Mouse (Mus musculus) liver (tissue): ENCODE data around the gene F5.

Experiments used
- DNase-seq: peaks from one replicate; pipeline ENCODE4 v3.0.0-alpha.2; 2020; ENCODE audit warnings: mixed read lengths

F5 gene

GRCm38 (mm10) chr1:164236078-164236477 lies 84.4 kb downstream of the F5 start:
- no peak for DNase-seq

DNA sequence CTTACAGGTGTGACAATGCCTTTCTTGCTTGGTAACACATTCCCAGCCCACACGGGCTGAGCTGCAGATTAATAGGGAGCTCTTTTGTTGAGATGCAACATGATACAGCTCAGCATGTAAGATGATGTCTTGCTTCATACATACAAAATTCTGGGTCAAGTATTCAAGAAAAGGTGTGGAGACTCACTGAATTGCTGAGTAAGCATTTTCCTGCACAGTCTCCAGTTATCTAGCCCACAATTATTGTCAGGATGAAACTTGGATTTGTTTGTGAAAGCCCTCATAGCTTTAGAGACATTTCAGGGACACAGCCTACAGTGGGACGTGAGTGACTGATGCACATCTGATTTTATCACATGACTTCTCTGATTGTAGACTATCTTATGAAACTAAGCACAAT lies 89.9 kb downstream of the F5 start:
- DNase-seq = no peak

DNA sequence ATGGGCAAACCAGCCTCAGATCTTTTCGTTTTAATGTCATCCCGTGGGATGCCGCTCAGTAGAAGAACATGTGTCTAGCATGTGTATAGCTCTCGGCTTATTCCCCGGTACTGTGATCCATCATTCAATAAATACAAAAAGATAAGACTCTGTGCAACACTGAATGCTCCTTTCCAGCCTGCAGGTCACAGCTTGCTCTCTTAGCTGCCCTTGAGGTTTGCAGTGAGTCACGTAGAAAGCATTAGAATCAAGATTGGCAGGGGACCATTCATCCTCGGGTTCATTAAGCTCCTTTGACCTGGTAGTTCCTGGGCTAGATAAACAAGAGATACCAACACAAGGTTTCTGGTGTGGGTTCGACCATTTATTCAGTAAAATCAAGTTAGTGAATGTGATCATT lies 91.2 kb downstream of the F5 start:
- no peak for DNase-seq

GRCm38 (mm10) chr1:164247442-164247841 lies 95.8 kb downstream of the F5 start:
- DNase-seq = no peak

- DNase-seq = no peak
Measured at GRCm38 (mm10) chr1:164247971-164248370, 96.3 kb downstream of the F5 start.

DNA sequence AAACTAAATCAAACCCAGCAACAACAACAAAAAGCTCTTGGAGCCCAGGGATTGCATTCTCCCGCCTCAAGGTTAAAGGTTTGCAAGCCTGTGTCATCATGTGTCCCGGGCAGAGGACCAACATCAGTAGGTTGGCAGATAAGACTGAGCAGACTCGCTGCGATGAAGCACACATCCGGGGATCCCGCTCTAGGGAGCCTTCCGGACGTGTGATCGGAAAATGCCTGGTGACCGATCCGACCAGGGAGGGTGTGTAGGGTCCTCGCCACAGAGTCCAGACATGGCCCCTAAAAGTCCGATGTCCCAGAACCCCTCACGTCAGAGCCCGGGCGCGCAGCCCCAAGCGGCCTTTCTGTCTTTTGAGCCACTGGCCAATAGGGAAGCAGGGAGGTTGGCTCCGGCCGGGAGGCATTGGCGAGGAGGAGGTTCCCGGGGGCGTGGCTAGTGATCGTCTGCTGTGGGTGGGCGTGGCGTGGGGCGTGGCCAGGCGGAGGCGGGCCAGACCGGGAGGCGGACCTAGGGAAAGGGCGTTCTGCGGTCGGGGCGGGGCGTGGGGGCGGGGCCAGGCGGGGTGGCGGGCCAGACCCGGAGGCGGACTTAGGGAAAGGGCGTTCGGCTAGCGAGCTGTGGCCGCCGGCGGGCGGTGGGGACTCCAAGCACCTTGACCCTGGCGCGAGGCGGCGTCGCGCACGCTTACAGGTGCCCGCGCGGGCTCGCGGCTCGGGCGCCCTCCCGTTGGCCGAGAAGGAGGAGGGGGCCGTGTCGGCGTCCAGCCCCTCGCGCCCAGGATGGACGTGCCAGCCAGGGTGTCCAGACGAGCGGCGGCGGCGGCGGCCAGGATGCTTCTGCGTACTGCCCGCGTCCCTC lies 97.1 kb downstream of the F5 start, which contains the start of gene Slc19a2:
Gene Slc19a2, plus strand, starts transcription at position 582 of the 867 bp plus-strand sequence.
- peak; percentile 100 for DNase-seq

DNA sequence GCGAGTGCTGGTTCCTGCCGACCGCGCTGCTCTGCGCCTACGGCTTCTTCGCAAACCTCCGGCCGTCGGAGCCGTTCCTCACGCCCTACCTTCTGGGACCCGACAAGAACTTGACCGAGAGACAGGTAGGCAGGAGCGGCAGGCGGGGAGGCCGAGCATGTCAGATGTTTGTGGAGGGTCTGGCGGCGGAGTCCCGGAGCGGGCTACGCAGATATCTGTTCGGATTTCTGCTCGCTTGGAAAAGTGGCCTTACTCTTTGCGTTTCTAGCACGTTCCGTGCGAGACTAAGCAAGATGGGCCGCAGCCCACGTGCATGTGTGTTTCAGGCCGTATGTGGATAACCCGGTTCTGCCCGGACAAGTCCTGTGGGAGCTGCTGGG lies 97.7 kb downstream of the F5 start:
- DNase-seq = no peak

DNA sequence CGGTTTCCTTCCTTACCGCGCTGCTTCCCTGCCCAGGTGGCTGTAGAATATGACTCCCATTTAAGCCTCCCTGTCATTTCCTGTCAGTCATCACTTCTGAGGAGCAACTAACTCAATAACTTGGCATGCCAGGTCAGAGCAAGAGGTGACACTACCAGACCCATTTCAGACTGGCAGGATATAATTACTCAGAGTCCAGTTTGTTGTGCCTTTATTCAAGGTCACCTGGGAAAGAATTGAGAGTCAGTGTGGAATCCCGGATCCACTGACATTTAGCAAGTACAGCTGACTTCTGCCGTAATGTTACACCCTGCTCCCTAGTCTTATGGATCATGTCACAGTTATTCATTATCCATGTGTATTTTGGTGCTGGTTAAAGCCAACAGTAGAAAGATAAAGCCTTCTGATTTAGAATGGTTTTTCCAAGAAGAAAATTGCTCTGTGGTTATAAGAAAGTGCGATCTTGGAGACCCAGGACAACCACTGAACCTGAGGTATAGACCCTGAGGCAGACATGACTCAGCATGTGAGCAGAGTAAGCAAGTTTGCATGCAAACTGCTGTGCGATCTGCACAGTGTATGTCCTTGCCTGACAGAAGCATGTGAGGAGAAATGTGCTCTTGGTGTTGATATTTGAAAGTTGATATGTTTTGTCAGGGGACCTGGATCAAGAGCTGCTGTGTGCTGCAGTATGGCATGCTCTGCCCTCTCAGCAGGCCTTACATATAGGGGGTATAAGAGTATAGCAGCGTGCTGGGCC lies 98.9 kb downstream of the F5 start:
- peak; percentile 60 for DNase-seq

DNA sequence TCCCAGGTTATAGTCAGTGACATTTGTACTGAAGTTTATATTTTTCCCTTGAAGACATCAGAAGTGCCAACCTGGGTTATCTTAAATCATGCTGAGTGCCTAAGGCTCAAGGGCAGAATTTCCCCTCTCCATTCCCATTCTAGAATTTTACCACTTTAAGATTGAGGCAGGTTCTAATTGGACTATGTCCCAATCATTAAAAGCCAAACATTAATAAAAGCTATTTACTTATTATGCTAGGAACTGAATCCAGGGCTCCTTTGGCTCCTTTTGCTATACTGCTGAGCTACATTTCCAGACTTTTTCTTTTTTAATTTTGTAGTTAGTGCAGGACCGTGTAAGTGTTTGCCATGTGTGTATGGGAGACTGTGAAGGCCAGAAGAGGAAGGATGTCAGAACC lies 99.8 kb downstream of the F5 start:
- DNase-seq = no peak

GRCm38 (mm10) chr1:164252551-164252950 lies 100.9 kb downstream of the F5 start:
- DNase-seq = no peak

DNA sequence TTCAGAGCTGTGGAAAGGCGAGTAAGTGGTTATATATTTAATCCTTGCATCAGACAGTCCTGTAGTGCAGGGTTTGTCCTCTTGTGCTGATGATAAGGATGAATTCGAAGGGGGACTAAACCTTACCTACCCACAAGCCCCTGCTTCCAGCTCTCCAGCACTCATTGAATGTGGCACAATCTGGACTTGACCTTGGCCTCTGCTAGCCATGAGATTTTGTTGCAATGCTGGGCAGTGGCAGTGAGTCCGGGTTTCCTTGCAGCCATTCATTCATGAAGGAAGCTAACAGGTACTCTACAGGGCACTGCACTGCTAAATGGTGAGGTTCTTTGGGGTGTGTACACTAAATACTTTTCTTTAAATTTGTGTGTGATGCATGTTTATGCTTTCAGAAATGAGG lies 103.2 kb downstream of the F5 start:
- DNase-seq = no peak

DNA sequence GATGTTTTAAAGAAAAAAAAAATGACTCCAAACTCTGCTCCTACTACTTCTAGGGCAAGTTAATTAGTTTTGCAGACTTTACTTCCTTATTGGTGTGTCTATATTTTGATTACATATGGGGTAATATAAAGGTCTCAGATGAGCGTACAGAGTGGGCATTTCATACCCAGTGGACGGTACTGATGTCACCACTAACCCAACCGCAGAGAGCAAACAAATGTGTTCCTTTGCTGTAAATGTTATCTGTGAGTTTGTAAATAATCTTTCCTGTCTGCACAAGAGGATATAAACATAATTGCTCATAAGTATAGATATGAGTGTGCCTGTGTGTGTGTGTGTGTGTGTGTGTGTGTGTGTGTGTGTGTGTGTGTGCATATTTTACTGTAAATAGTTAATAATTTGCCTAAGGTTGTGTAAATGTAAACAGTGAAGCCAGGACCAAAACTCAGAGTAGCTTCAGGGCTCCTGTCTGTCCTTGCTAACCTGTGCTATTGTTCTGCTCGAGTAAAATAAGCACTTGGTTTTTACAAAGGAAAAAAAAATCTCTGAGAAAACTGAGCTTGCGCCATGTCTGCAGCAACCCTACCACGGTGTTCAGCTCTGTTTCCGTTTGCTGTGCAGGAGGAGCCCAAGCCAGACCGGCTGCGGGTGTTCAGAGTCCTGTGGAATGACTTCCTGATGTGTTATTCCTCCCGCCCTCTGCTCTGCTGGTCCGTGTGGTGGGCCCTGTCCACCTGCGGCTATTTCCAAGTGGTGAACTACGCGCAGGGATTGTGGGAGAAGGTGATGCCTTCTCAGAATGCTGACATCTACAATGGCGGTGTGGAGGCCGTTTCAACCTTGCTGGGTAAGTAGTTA lies 108.8 kb downstream of the F5 start:
- DNase-seq = no peak

GRCm38 (mm10) chr1:164261553-164261952 lies 109.9 kb downstream of the F5 start:
- no peak for DNase-seq
